Mouse (Mus musculus): Measurements from ENCODE around the gene Crct1. TPM values are rescaled to one million over a fixed set of nuclear protein-coding genes. Genes with fewer than 3 reads are reported as not detected.

Crct1 gene
- polyA plus RNA-seq (2012; ENCODE audit: insufficient read depth, insufficient read length, missing spikeins): not detected in 2 replicates

DNA sequence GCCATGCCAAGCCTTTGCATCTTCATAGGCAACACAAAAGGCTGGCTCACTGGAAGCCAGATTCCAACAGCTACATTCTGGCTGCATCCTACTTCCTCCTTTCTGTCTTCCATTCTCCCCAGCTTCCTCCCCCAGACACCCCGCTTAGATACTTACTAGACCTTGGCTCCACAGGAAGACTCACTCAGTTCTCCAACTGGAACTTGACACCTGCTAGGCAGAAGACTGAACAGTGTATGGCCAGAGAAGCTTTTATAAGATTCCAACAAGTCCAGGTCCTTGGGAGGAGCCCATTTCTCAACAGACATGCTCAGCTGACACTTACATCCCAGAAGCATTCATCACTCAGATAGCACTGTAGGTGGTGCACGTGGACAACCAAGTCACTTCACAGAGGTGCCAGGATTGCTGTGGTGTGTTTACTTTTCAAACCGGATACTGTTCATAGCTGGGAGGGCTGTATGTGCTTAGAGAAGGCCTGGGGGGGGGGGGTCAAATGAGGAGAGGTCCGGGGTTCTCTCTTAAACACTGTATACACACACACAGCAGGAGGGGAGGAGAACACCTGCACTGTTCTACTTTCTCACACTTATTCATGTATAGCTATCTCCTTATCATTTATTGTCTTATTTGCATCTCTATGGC, at the start of gene Crct1:
Gene Crct1 (minus strand): TSS at position 228 of the 645 bp plus-strand sequence.
- Histone ChIP-seq H3K4me1 (ENCODE audit: control insufficient read depth, insufficient read depth, low read length) (no peaks in the 10 kb centered on the region), H3K4me3 (ENCODE audit: insufficient read depth, low read length) (no peak within 1 kb of the TSS), H3K27ac (ENCODE audit: insufficient read depth, low read depth, low read length) (no peak within 1 kb of the TSS)
- no peak for TF ChIP-seq POLR2A (IDR thresholded peaks at IDR 0.05; ENCODE audit: borderline replicate concordance, low read depth, low read length)
- no peak for TF ChIP-seq CTCF (IDR thresholded peaks at IDR 0.05; ENCODE audit: low read depth, low read length)

DNA sequence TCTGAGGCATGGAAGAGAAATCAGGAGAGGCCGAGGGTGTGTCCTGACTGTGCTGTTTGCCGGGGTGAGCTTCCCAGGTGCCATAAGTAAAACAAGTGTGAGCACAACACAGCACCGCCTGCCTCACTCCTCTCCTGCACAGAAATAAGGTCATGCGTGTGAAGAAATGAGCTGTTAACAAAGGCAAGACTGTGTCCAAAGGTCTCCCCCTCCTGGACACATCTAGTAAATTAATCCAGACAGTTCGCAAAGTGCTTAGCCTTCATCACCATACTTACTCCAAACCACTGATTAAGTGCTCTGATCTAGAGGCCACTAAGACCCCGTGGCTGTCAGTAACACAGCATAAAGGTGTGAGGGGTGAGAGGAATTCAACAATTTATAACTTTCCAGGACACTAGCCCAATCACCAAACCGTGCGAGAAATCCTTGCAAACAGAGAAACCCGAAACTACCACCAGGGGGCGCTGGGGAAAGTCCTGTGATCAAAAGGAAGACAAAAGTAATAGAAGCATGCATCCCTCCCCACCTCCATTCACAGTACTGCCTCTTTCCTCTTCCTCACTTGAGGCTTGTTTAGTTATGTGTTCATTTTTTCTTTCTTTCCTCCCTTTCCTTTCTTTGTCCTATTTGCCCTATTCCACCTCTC, 37.5 kb upstream of the Crct1 start:
- no peaks in the 10 kb centered on the region for H3K4me1 ChIP-seq (ENCODE audit: control insufficient read depth, insufficient read depth, low read length)
- H3K4me3 ChIP-seq (ENCODE audit: insufficient read depth, low read length): no peak overlapping the region
- 0 out of 2 replicates have a peak, but pooled peaks have one; percentile 14 for TF ChIP-seq CTCF (IDR thresholded peaks at IDR 0.05; ENCODE audit: low read depth, low read length)
- no peak for TF ChIP-seq POLR2A (IDR thresholded peaks at IDR 0.05; ENCODE audit: borderline replicate concordance, low read depth, low read length)
- no peak overlapping the region for H3K27ac ChIP-seq (ENCODE audit: insufficient read depth, low read depth, low read length)

DNA sequence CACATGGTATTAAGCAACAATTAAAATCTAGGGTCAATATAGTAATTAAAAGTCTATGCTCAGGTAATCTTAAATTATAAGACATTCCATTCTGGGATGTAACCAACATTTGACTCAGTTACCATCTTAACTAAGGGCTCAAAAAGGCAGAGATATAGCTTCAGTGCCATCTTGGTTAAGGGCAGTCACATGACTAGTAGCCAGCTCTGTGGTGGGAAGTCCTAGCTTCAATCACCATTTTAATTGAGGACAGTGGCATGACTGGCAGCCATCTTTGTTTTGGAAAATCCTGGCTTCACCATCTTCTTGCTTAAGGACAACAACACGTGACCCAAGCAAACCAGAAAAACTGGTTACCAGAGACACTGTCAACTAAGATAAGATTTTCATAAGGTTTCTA, 34.7 kb upstream of the Crct1 start:
- Histone ChIP-seq H3K4me3 (ENCODE audit: insufficient read depth, low read length) (no peak overlapping the region), H3K27ac (ENCODE audit: insufficient read depth, low read depth, low read length) (no peak overlapping the region), H3K4me1 (ENCODE audit: control insufficient read depth, insufficient read depth, low read length) (no peaks in the 10 kb centered on the region)
- TF ChIP-seq CTCF (IDR thresholded peaks at IDR 0.05; ENCODE audit: low read depth, low read length) (no peak), POLR2A (IDR thresholded peaks at IDR 0.05; ENCODE audit: borderline replicate concordance, low read depth, low read length) (no peak)

DNA sequence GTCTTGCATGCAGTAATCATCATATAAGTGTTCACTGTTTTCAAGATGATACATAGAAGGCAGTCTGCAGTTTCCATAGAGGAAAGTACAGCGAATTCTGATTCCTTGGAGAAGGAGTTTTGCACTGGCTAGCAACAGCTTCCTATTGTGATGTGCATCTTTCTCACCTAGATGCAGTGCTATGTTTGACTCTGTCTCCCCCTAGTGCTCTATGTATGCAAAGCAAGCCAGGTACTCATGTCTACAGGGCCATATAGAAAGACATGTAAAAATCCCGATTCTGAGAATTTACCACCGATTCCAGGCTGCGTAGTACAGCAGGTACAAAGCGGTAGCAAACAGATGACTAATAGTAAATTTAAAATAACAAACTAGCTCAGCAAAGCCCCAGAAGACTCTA, 16.0 kb upstream of the Crct1 start:
- H3K4me1 ChIP-seq (ENCODE audit: control insufficient read depth, insufficient read depth, low read length): no peaks in the 10 kb centered on the region
- no peak overlapping the region for H3K4me3 ChIP-seq (ENCODE audit: insufficient read depth, low read length)
- H3K27ac ChIP-seq (ENCODE audit: insufficient read depth, low read depth, low read length): no peak overlapping the region
- TF ChIP-seq CTCF (IDR thresholded peaks at IDR 0.05; ENCODE audit: low read depth, low read length) (no peak), POLR2A (IDR thresholded peaks at IDR 0.05; ENCODE audit: borderline replicate concordance, low read depth, low read length) (no peak)

DNA sequence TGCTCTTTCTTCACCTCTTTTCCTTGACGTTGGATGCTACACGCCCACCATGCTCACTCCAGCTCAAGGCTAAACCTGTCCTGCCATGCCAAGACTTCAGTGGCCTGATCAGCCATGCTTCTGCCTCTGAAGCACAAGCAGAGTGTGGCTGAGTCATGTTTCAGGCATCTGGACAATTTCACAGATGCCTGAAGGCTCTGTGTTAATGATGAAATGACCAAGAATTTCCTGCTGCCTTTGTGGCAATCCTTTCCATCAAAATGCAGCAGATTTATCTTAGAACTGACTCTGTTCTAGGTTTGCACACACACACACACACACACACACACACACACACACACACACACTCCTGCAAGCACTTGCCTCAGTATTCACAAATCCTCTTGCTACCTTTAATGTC, 10.0 kb upstream of the Crct1 start:
- H3K4me1 ChIP-seq (ENCODE audit: control insufficient read depth, insufficient read depth, low read length): no peaks in the 10 kb centered on the region
- TF ChIP-seq CTCF (IDR thresholded peaks at IDR 0.05; ENCODE audit: low read depth, low read length): no peak
- TF ChIP-seq POLR2A (IDR thresholded peaks at IDR 0.05; ENCODE audit: borderline replicate concordance, low read depth, low read length): no peak
- H3K4me3 ChIP-seq (ENCODE audit: insufficient read depth, low read length): no peak overlapping the region
- H3K27ac ChIP-seq (ENCODE audit: insufficient read depth, low read depth, low read length): no peak overlapping the region

DNA sequence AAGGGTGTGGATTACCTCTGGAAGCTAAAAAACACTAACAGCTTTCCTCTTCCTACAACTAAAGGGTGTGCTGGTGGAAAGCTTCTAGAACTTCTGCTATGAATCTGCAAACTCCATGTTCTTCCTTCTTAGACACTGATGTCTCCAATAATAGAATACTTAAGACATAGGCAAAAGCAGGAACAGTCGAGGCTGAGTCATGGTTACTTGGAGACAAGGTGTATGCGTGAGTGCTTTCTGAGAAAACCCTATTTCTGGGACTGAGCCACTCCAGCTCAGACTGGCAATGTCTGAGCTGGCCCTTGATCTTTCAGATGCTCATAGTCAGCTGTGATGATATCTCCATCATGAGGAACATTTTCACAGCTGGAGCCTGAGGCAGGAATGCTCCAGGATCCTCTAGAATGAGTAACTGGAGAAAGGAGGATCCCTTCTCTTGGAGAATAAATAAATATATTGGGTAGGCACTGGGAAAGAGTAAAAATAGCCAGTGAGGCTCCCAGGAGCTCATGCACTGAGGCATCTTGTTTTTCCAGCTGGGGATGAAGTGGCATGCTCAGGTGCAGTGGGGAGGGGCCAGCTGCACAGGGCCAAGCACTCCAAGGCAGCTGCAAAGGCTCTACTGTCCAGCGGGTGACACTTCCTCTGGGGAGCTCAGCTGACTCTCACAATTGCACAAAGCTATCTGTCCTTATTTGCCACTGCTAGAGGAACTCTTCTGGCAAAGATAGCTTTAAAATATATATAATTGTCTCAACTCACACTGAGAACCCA, 8.1 kb upstream of the Crct1 start:
- Histone ChIP-seq H3K4me3 (ENCODE audit: insufficient read depth, low read length) (no peak overlapping the region), H3K27ac (ENCODE audit: insufficient read depth, low read depth, low read length) (no peak overlapping the region)

DNA sequence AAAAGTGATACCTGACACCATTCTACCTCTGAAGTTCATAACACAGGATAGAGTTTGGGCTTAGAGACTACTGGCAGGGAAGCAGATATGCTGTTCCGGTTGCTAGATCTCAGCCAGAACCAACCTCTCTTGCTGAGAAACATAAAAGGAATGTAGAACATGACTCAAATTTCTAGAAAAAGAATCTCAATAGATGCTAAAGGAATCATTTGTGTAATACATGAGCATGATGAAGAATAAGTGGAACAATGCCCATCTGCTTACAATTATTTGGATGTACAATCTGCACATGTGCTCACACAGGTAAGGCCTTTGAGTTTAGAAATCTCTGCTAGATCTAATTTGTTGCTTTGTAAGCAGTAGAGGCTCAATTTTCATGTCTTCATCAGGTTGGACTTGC, 5.7 kb upstream of the Crct1 start:
- no peaks in the 10 kb centered on the region for H3K4me1 ChIP-seq (ENCODE audit: control insufficient read depth, insufficient read depth, low read length)
- H3K27ac ChIP-seq (ENCODE audit: insufficient read depth, low read depth, low read length): no peak overlapping the region
- TF ChIP-seq CTCF (IDR thresholded peaks at IDR 0.05; ENCODE audit: low read depth, low read length): no peak
- TF ChIP-seq POLR2A (IDR thresholded peaks at IDR 0.05; ENCODE audit: borderline replicate concordance, low read depth, low read length): no peak
- H3K4me3 ChIP-seq (ENCODE audit: insufficient read depth, low read length): no peak overlapping the region

More for the DNA sequence above, 8.1 kb upstream of the Crct1 start:
- no peaks in the 10 kb centered on the region for H3K4me1 ChIP-seq (ENCODE audit: control insufficient read depth, insufficient read depth, low read length)
- TF ChIP-seq CTCF (IDR thresholded peaks at IDR 0.05; ENCODE audit: low read depth, low read length) (no peak), POLR2A (IDR thresholded peaks at IDR 0.05; ENCODE audit: borderline replicate concordance, low read depth, low read length) (no peak)

DNA sequence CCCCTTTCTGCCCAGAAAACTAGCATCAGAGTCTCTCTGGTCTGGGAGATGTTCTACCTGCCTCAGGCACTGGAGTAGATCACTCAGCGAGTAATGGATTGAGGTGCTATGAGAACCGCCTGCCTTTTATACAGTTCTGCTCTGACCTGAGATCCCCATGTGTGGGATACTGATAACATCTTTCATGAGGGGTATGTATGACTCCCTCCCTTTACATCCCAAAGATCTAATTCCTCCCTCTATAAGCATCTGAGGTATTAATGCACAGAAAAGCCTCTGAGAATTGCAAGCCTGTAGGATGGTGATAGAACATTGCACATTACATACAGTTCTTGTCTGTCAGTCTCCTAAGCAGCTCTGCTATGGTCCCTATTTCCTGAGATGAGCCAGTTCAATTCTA, 3.5 kb upstream of the Crct1 start, which contains the start of gene Lce1m:
Gene Lce1m (minus strand): TSS at position 101 of the 400 bp plus-strand sequence.
- no peak within 1 kb of the TSS for H3K4me3 ChIP-seq (ENCODE audit: insufficient read depth, low read length)
- no peaks in the 10 kb centered on the region for H3K4me1 ChIP-seq (ENCODE audit: control insufficient read depth, insufficient read depth, low read length)
- TF ChIP-seq POLR2A (IDR thresholded peaks at IDR 0.05; ENCODE audit: borderline replicate concordance, low read depth, low read length) (no peak), CTCF (IDR thresholded peaks at IDR 0.05; ENCODE audit: low read depth, low read length) (no peak)

DNA sequence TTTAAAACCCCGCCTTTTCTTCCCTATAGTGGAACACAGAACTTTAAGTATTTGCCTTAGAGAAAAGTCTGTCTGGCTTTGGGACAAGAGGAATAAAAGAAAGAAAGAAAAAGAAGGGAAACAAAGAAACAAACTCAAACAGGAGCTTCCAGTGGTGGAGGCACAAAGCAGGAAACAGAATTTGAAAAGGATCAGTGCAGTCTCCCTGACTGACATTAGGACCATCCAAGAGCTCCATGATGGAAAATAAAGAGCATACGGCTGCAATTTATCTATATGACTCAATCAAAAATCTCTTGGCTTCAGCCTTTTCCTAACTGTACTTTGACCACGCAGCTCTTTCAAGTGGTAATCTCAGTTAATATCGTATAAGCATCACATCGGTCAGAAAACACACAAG, 616 bp downstream of the Crct1 start:
- TF ChIP-seq POLR2A (IDR thresholded peaks at IDR 0.05; ENCODE audit: borderline replicate concordance, low read depth, low read length) (no peak), CTCF (IDR thresholded peaks at IDR 0.05; ENCODE audit: low read depth, low read length) (no peak)
- no peak overlapping the region for H3K4me3 ChIP-seq (ENCODE audit: insufficient read depth, low read length)
- no peak overlapping the region for H3K27ac ChIP-seq (ENCODE audit: insufficient read depth, low read depth, low read length)

More for the DNA sequence above, 3.5 kb upstream of the Crct1 start, which contains the start of gene Lce1m:
- H3K27ac ChIP-seq (ENCODE audit: insufficient read depth, low read depth, low read length): no peak within 1 kb of the TSS

More for the DNA sequence above, 616 bp downstream of the Crct1 start:
- H3K4me1 ChIP-seq (ENCODE audit: control insufficient read depth, insufficient read depth, low read length): no peaks in the 10 kb centered on the region

Data from bone marrow macrophage, adult 2 months (primary cell).